Mouse (Mus musculus): Measurements from ENCODE around the gene Sst. TPM values are rescaled to one million over a fixed set of nuclear protein-coding genes. Genes with fewer than 3 reads are reported as not detected.
"Not testable (repeated sequence)": the region's sequence is repeated elsewhere in the genome, so short reads cannot be mapped to it uniquely, and the experiment has no call there.

The Sst gene
- total RNA-seq (2021): not detected
- long read RNA-seq, experiment 1: 0 reads
- long read RNA-seq, experiment 2: 0 reads

DNA sequence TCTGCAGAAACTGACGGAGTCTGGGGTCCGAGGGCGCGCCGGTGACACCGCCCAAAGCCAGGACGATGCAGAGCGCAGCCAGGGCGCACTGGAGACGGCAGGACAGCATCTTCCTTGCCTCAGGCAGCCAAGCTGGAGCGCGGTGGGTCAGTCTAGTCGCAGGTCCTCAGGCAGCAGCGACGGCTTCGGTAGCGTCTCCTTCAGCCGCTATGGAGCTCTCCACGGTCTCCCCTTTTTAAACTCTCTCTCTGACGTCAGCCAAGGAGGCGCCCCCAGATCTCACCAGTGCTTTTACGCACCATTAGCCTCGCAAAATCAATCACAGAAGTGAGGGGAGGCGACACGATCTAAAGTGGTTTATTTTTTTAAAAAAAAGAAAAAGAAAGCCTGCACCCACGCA, at the start of gene Sst:
TSS of gene Sst (minus strand) at position 323 of the 400 bp plus-strand sequence.
- no peak for DNase-seq

DNA sequence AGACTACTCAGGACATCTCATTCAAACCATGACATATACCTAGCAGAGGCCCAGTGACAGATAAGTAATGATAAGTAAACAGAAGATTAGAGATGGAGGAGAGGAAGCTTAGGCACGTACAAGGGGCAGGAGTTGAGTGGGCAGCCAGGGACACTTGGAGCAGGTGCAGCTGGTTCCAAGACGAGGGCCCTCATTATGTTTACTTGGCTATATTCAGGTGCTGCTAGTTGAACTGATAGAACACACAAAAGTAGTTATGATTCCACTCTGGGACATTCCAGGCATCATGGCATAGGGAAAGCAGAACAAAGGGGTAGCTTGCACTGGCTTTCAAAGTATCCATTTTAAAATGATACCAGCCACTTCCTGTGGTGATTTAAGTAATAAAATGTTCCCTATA, 43.6 kb upstream of the Sst start:
- DNase-seq: no peak

DNA sequence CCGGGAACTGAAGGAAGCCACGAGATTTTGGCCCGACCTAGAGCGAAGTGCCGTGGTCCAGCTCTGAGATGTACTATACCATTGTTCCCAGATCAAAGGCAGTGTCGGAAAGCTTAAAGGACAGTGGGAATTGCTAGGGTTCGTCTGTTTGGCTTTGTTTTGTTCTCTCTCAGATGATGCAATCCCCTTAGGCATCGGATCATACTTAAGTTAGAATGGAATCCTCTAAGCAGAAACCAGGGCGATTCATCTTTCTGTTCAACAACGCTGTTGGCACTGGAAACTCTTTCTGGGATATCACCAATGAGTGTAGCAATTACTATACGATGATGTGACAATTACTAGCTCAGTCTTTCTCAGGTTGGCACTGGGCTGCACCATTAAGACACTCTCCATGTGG, 41.5 kb upstream of the Sst start, which contains the start of gene Rtp2:
TSS of gene Rtp2 (minus strand) at position 101 of the 400 bp plus-strand sequence.
- no peak for DNase-seq

DNA sequence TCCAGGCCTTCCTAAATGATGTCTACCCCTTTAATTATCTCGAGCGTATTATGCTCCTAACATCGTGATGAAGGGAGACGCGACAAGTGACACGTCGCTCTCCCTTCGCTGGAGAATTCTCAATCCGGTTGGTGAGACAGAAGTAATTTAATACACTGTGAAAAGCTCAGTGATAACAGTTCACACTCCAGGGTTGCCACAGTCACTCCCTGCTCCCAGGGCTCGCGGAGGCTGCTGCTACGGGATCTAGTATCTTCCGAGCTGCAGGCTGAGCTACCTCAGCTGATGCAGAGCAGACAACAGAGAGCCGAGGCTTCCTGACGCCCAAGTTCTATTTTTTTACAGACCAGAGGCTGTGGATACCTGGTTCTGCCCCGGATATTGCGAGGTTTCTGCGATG, 40.5 kb upstream of the Sst start:
- DNase-seq: no peak

DNA sequence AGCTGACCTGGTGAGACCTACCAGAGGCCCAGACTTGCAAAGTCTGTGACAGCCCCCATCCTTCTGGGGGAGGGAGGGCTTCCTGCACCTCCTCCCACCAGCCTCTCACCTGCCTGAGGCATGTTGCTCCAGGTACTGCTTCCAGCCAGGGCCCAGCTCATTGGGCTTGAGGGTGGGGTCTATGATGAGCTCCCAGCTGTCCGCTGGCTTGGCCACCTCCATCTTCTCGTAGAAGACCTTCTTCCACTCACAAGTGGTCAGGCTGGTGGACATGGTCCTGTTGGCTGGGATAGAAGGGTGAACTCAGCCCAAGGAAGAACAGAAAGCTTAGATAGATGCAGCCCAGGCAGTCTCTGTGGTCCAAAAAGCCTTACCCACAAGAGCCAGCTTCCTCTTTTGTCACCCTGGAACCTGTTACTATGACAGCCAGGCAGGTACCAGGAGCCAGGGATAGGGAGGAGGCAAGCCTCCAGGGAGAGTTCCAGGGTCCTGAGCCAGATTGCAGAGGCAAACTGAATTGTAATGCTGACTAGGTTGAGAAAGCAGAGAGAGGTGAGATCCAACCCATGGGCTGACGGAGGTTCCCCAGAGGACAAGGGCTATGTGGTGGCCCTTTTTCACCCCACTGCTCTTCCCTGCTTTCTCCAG, 39.8 kb upstream of the Sst start:
- DNase-seq: no peak

DNA sequence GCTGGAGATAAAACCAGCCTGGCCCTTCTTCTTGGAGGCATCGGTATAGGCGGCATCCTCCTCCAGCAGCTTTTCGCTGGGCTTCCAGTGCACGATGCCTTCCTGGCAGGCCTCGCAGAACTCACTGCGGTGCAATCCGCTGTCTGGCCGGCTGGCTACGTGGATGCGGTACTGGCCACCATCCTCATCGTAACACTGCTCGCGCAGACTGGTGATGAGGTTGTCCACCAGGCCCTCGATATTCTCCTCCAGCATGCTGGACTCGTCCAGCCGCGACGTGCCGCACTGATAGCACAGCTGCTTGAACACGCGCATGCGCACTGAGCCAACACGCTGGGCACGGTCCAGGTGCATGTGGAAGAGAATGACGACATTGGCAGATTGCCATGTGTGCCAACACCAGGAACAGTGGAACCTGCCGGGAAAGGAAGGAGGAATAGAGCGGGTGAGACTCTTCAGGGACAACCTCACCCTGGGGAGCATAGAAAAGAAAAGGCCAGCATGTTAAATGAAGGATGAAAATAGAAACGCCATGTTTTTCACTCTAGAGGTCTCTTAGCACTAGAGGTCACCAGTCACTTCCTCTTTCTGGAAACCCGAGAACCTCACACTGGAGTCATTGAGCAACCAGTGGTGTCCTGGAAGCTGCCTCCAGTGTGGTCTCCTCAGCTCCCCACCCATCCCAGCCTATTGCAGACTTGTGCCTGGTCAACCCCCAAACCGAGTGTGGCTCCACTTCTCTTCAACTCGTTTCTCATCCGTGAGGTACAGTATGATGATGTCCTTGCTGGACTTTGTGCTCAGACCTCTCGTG, 36.8 kb upstream of the Sst start:
- no peak for DNase-seq

DNA sequence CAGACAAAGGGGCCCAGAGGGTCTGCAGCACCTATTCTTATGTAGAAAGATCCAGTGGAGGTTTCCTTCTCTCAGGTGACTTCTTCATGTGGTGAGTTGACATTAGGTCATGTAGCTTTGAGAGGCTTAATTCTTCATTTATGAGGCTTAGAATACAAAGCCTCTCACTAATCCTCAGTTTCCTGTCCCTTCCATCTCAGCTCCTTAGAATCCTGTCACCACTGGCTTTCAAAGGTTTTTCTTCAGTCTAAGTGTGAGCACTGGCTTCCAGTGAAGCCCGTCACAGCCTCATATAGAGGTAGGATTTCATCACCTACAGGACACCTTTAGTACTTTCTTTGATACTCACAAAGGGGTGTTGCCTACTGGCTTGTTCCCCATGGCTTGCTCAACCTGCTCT, 32.1 kb upstream of the Sst start:
- no peak for DNase-seq

DNA sequence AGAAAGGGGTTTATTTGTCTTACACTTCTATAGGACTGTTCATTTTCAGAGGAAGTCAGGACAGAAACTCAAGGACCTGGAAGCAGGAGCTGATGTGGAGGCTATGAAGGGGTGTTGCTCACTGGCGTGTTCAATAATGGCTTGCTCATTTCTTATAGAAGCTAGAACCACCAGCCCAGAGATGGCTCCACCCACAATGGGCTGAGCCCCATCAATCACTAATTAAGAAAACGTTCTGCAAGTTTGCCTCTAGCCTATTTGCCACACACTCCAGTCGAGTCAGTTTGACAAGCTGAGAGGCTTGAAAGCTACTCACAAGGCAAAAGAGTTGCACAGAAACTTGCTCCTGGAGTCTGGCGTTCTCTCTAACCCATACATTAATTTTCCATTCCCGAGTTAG, 30.9 kb upstream of the Sst start:
- no peak for DNase-seq

DNA sequence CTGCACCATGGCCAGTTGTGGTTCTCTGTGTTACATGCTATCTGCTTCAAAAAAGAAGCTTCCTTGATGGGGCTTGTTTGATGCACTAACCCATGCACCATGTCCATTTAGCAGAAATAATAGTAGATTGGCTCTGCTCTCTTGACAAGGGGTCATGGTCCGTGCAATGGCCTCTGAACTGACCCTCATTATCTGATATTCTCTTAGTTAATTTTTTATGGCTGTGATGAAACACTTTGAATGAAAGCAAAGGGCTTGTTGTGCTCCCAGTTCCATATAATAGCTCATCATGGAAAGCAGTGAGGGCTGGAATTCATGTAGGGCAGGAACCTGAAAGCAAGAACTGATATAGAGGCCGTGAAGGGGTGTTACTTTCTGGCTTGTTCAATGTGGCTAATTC, 28.7 kb upstream of the Sst start:
- no peak for DNase-seq

DNA sequence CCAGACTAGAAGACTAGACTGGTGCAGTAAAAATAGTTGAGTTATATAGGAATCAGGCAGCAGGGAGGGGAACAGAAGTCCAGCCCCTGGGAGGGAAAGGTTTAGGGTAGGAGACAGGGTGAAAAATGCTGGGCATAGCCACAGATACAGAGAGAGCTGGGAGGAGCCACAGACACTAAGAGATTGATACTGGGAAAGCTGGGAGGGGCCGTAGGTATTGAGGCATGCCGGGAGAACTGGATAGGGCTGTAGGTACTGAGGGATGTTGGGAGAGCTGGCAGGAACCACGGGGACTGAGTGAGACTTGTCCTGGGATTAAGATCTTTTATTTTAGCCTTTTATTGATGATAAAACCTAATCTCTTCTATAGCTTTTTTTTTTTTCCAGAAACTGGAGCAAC, 22.6 kb upstream of the Sst start:
- no peak for DNase-seq

DNA sequence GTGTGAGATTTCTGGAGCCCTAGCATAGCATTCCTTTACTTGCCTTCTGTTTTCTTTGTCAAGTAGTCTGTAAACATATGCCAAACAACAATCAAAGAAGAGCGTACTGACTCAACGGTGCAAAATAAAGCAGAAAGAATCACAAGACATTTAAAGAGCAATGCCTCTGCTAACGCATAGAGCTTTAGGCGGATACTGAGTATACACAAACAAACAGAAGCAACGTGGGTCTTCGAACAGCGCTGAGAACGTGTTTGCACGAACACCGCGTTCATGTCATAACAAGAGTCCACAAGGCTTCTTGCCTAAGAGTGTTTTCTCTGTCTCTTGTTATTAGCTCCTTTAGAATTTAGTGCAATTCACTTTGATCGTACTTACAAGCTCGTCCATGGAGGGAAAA, 22.0 kb upstream of the Sst start:
- DNase-seq: no peak

DNA sequence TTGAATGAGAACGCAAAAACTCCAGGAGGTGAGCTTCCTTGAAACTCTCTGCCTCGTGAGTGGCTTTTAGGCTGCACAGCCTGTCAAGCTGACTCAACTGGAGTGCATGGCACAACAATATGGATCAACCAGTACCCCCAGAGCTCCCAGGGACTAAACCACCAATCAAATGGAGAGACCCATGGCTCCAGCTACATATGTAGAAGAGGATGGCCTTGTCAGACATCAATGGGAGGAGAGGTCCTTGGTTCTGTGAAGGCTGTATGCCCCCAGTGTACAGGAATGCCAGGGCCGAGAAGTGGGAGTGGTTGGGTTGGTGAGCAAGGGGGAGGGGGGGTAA, 18.2 kb upstream of the Sst start:
- DNase-seq: not testable (repeated sequence)

DNA sequence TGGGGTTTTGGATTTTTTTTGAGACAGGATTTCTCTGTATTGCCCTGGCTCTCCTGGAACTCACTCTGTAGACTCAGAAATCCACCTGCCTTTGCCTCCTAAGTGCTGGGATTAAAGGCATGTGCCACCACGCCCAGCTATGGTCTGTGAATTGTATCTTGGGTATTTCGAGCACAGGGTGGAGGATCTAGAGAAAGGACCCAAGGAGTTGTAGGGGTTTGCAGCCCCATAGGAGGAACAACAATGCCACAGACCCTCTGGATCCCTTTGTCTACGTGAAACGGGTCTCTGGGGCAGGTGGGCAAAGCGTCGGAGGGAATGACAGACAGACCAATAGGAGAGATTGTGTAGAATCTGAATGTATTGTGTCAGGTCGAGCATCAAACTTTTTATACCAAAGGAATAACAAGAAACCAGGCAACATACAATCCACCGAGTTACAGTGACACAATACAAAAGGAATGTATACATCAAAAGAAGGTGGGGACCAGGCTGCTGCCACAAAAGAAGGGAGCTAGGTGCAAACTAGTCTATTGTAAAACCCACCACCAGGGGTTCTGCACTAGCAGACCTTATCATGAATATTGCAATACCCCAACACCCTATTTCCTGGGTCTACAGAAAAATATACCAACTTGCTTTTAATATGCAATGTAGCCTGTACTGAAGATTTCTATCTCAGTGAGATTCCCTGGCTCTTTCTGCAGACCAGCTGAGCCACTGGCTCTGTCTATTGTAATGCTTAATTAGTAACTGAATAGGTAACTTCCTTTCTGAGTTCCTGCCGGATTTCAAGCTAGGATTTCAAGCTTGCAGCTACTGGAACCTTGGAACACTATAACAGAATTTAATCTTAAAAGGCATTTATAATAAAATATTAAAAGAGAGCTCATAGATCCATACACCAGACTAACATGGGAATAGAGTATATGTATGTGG, 17.6 kb upstream of the Sst start:
- DNase-seq: not testable (repeated sequence)

DNA sequence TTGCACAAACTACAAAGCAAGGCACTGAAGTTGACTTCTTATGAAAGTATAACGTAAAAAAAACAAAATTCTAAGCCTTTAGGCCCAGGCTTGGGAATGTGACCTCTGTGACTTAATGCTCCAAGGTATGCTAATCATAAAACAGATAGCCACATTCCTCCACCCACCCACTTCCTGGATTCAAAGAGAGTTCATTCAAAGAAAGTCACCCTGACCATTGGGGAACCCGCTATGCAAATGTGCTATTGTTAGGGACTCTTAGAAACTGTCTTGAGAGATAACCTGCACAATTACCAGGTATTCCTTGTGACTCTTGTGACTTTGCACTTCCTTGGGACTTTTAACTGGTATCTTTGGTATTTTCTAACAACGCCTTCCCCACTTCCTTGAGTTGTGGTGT, 15.8 kb upstream of the Sst start:
- DNase-seq: not testable (repeated sequence)

DNA sequence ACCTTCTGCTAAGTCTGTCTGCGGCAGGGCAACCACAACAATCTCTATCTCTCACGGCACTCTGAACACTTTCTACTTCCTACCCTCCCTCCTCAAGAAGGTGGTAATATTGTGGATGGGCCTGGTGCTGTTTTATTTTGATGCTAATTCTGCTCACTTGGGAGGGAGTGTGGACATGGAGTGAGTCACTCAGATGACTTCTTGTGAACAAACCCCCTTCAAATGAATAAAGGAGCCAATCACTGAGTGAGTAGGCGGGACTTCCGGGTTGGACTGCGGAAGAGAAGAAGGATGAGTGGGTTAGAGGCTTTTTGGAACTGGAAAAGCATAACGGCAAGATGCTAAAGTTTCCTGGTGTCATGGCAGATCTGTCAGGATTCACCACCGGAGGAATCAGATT, 10.7 kb upstream of the Sst start:
- DNase-seq: no peak

DNA sequence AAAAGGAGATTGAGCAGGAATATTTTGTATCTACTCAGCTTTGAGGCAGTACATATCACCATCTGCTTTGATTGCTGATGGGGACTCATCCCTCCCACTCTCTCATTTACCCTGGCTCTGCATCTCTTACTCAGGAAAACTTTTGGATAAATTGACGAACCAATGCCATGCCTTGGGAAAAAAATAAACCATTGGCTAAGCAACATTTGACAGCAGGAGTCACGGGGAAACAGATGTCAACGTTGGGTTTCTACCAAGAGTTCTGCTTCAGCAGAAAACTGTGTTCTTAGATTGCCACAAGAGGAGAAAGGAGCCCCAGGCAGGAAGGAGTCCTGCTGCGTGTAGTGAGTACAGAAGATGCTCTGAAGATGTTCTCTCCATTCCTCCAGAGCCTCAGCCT, 9.3 kb upstream of the Sst start:
- DNase-seq: no peak

DNA sequence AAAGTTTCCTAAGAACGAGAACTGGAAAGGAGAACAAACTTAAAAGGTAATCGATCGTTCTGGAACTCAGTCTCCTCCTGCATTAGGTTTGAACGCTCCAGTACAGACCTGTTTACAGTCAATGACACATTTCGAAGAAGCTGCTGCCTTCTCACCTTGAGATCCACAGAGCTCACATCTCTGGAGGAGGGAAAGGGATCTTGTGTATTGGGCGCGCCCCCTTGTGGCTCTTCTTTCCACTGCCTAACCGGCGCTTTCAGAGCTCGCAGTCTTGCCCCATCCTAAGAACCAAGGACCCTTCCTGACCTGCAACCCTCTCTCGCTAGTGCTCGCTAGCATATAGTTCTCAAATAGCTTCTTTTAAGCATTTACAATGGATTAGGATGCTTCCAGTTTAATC, 8.1 kb upstream of the Sst start:
- peak; percentile 84 to 87 for DNase-seq

DNA sequence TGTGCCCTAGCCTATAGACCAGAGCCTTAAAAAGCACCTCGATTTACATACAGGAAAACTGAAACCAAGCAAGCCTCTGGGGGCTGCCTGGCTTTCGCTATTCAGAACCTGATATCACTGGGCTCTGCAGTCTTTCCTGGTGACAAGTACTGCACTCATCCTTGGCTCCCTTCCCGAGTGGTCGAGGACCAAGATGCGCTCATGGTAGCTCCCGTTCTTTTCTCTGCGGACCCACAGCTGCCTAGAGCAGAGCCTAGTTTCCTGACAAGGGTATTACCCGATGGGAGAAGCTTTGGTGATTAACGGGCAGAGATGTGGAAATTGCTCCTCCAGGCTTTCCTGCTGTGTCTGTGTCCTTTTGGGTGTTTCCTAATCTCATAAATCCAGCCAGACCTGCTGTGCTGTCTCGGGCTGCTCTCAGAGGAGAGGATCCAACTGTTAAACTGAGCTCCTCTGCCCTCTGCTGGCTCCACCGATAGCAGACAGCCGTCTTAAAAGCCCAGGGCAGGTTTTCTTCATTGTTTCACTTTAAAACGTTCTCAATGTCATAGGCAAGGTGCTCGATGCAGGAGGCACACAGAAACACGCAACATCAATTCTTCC, 7.3 kb upstream of the Sst start:
- peak; percentile 84 to 88 for DNase-seq

DNA sequence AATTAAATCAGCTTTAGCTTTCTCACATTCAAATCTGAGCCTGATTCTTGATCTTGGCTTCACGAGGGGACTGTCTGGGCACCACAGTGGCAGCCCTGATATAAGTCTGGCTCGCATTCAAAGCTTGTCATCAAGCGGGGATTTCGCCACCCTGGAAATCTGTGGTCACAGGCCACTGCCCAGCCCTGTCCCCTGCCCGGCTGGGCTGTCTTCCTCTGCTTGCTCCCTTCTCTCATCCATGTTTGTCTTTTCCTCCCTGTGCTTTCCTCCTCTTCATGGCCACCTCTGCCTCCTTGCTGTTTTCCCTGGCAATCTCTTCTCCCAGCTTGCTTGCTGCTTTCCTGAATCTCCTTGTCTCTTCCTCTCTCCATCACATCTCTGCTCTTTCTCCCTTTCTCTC, 6.7 kb upstream of the Sst start:
- peak; percentile 32 to 50 for DNase-seq

DNA sequence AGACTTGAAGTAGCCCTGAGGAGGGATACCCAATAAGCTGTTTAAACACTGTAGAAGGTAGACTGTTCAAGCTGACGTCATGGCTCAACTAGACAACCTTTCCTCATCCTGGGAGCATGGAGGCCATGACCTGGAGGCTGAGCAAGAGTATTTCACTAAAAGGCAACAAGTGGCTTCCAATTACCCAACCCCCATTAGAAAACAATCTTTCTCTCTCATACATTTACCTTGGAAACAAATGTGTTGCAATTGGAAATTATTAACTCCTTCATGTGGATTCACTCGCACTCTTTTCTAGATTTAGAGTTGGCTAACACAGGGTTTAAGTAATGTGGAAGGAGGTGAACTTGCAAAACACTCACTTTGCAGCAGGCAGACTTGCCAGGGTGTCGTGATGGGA, 4.4 kb upstream of the Sst start:
- DNase-seq: no peak

DNA sequence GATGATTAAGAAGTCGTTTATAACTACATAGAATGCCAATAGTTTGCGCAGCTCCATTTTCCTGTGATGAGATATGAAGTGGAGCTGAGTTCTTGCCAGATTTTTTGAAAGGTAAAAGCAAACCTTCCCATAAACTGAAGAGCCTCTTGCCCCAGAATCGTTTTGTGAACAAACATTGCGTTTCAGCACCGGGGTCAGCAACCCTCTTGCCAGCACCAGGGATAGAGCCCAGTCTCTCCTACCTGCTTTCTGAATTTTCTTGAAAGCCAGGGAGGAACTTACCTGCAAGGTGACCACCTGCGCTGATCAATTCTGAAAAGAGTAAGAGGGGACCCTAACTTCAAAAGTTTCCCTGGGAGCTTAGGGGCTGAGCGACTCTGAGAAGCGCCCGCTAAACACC, 607 bp downstream of the Sst start:
- peak; percentile 48 to 57 for DNase-seq

DNA sequence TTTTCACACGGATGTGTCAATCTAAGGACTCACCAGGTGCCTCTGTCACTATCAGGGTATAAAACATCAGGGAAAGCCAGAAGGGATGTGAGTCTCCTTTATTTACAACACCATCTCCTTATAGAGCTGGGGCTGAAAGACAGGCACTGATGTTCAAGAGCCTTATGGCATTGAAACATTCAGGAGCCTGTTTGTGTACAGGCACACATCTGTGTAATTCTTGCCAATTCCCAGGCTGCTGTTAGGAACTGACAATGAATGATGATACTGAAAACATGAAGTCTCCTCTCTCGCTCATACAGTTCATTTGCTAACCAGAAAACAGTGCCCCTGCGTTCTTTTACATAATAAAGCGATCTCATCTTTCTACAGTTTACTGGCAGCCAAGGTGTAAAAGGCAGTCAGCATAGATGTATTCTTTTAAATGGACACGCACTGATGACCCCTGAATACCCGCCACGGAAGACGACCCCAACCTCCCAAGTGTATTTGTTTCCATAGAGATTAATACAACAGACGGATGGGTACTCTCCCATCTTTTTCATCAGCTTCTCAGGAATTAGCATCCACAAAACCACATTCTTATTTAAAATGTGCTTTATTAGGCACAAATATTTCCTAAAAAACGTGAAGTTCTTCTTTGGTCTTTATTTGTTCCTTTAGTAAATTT, 2.7 kb downstream of the Sst start:
- no peak for DNase-seq

Measured in adrenal gland, postnatal 36 days (tissue).